Mouse (Mus musculus) thymus, postnatal 36 days (tissue): ENCODE results near the gene Zscan4b.
"Not testable (repeated sequence)": the region's sequence is repeated elsewhere in the genome, so short reads cannot be mapped to it uniquely, and the experiment has no call there.

Experiments
- DNase-seq, 2 experiments: peaks; one replicate each; pipeline ENCODE4 v3.0.0; 2022; ENCODE audit warnings: mixed read lengths in 2 of 2

The Zscan4b gene

DNA sequence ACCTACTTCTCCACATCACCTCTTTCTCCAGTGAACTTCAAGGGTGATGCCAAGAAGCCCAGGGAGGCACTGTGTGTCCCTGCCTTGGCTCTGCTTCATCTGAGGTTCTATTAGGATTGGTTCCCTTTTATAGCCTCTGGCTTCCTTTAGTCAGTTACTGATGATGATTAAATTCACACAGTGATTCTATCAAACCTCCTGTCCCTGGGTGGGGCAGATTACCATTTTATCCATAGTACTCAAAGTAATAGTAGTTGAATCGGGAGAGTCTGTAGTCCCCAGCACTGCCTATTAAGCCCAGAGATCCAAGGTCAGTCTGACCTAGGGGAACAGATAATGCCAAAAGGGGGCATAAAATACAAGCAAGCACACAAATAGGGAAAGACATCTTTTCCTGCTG is at the start of gene Zscan4b:
Gene Zscan4b (minus strand): TSS at position 101 of the 400 bp plus-strand sequence.
- DNase-seq = not testable (repeated sequence)
